In the genomic region with DNA sequence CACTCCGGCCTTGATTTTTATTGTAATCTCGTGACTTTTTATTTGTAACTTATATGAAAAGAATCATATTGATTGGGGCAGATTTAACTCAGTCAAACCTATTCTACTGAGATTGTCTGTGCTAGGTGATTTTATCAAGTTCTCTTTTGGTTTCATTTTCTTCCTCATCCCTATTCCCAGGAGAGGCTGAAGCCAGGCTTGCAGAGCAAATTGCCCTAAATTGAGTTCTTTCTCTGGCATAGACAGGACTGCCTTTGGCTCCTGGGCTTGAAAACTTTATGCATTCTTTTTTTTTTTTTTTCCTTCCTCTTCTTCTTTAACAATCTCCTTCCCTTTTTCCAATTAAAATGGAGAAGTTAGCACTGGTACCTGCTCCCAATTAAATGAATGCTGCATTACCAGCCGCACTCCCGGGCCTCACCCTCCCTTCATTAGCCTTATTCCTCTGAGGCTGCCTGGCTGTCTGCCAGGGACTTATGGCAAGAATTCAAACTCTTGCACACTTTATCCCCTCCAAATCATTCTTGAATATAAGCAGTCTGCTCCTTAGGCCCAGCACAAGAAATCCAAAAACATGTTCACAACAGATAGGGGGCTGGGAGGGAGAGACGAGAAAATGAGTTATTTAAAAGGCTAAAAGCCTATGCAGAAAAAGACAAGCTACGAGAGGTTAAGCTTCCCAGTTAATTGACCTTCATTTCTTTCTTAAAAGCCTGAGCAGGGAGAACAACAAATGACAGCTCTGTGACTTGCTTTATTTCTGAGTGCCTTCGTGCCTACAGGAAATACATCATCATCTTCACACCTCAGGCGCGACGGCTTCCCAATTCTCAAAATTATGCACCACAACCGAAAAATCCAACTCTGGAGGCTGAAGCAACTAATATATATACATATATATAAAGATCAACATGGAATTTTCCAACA, we compare ENCODE assay signal across 8 mouse cellular contexts.
DNase-seq lines count a peak whose midpoint lies in the region; ATAC-seq lines count a peak whose summit lies in the region.

No protein-coding gene starts in this region.

- H3K4me3 ChIP-seq in forebrain, embryonic 13.5 days: 0 out of 2 replicates have a peak overlapping the region, but pooled peaks have one; percentile 3

- no peaks in the 10 kb centered on the region for H3K27me3 ChIP-seq in forebrain, embryonic 13.5 days

- peak; percentile 96 for ATAC-seq in forebrain, embryonic 13.5 days
- no peak for ATAC-seq in granulocyte monocyte progenitor cell, adult 5-6 weeks (replicated peaks; ENCODE audit: poor library complexity, severe bottlenecking)

- H3K27ac ChIP-seq in forebrain, embryonic 13.5 days: peak overlapping the region; percentile 81

- peaks cover 13% of the 10 kb centered on the region for H3K4me1 ChIP-seq in forebrain, embryonic 13.5 days

- peak; percentile 35 to 41 for DNase-seq in kidney, postnatal 4 days
- no peak for DNase-seq in kidney, adult 18-20 months
- DNase-seq in adrenal gland, postnatal 36 days: peak; percentile 25 to 41
- DNase-seq in layer of hippocampus, postnatal 14 days (ENCODE audit: low spot score in 2 of 2): peak; percentile 32 to 57
- peak; percentile 81 for DNase-seq in retina, postnatal 1 day
- no peak for DNase-seq in gastrocnemius, adult 18-20 months (ENCODE audit: low spot score)

- H3K9ac ChIP-seq in forebrain, embryonic 13.5 days: no peak overlapping the region

- WGBS in forebrain, embryonic 13.5 days: 27% methylated on average over 11 of the region's 11 CpGs

- peak overlapping the region; percentile 18 for H3K4me2 ChIP-seq in forebrain, embryonic 13.5 days

- no peaks in the 10 kb centered on the region for H3K36me3 ChIP-seq in forebrain, embryonic 13.5 days (ENCODE audit: poor library complexity, severe bottlenecking)

- no peaks in the 10 kb centered on the region for H3K9me3 ChIP-seq in forebrain, embryonic 13.5 days (replicated peaks)

Comparison
In these comparisons a context has a peak if more than half of its experiments do, and no peak if none do; other contexts are left out.
1. DNase-seq: peak in kidney, postnatal 4 days (2 of 2), adrenal gland, postnatal 36 days (2 of 2), layer of hippocampus, postnatal 14 days (2 of 2) and retina, postnatal 1 day (single experiment); none in kidney, adult 18-20 months (single experiment) and gastrocnemius, adult 18-20 months (single experiment).